Mouse (Mus musculus): ENCODE data around the gene Plekha7.

- TF ChIP-seq POLR2A (IDR thresholded peaks at IDR 0.05; ENCODE audit: insufficient read depth, low read depth, low read length) (no peak), CTCF (IDR thresholded peaks at IDR 0.05; ENCODE audit: insufficient read depth, low read depth, low read length) (no peak)
These were observed 138.8 kb downstream of the Plekha7 start for GRCm38 (mm10) chr7:116169426-116169825.

All from olfactory bulb, adult 2 months (tissue).